Comparison of ENCODE assay signal across 9 mouse cellular contexts in genomic region chr11:102752896-102753590, GRCm38 (mm10). TPM values are rescaled to one million over a fixed set of nuclear protein-coding genes. Genes with fewer than 3 reads are reported as not detected.
DNase-seq lines count a peak whose midpoint lies in the region; ATAC-seq and TF ChIP-seq lines count a peak whose summit lies in the region.
"Had no signal": no experiment of that assay in that cellular context is flagged by ENCODE, and none has a peak within 500 bp of the region (broad histone marks: within the 10 kb centered on the region; RNA-seq: fewer than 3 reads in every experiment).

No protein-coding gene starts in this region.

- H3K4me1 ChIP-seq in heart, embryonic 10.5 days = peaks cover 30% of the 10 kb centered on the region
- H3K4me1 ChIP-seq in heart, adult 2 months (ENCODE audit: control insufficient read depth, insufficient read depth, low read length) = no peaks in the 10 kb centered on the region
- peaks cover 21% of the 10 kb centered on the region for H3K4me1 ChIP-seq in embryonic facial prominence, embryonic 13.5 days
- H3K4me1 ChIP-seq in limb, embryonic 14.5 days (ENCODE audit: control insufficient read depth, insufficient read depth, low read length) = peaks cover 15% of the 10 kb centered on the region
- H3K4me1 ChIP-seq in stomach, postnatal 0 days (replicated peaks; ENCODE audit: control insufficient read depth, insufficient read depth) = no peaks in the 10 kb centered on the region

- 62% methylated on average over 13 of the region's 13 CpGs for WGBS in heart, embryonic 10.5 days
- 68% methylated on average over 13 of the region's 13 CpGs for WGBS in heart, adult 2 months
- WGBS in embryonic facial prominence, embryonic 13.5 days = 64% methylated on average over 13 of the region's 13 CpGs
- WGBS in limb, embryonic 14.5 days = 64% methylated on average over 12 of the region's 13 CpGs
- WGBS in stomach, postnatal 0 days = 64% methylated on average over 13 of the region's 13 CpGs

- no peaks in the 10 kb centered on the region for H3K79me2 ChIP-seq in heart, adult 2 months (replicated peaks; ENCODE audit: control insufficient read depth, insufficient read depth, low read length)

- no peak for TF ChIP-seq EP300 in heart, adult 2 months (IDR thresholded peaks at IDR 0.05; ENCODE audit: insufficient read depth, low read depth, low read length)
- no peak for TF ChIP-seq EP300 in stomach, postnatal 0 days (optimal IDR thresholded peaks at IDR 0.05)

- peak overlapping the region; percentile 53; the same call in 1 of the 2 replicates for H3K4me2 ChIP-seq in embryonic facial prominence, embryonic 13.5 days
- H3K4me2 ChIP-seq in limb, embryonic 14.5 days (replicated peaks; ENCODE audit: low read depth, low read length, severe bottlenecking) = no peak overlapping the region
- no peak overlapping the region for H3K4me2 ChIP-seq in stomach, postnatal 0 days (replicated peaks; ENCODE audit: low read depth)

- intact Hi-C loops in heart, adult 2 months (cut with DNase I) = no loop called here
- intact Hi-C loops in gastrocnemius, postnatal 36 days (cut with DNase I) = no loop called here

- peak overlapping the region; percentile 73 for H3K27ac ChIP-seq in heart, embryonic 10.5 days
- H3K27ac ChIP-seq in heart, adult 2 months = no peak overlapping the region
- H3K27ac ChIP-seq in embryonic facial prominence, embryonic 13.5 days = peak overlapping the region; percentile 39; the same call in 1 of the 2 replicates
- no peak overlapping the region for H3K27ac ChIP-seq in limb, embryonic 14.5 days (replicated peaks; ENCODE audit: low read depth, low read length)
- H3K27ac ChIP-seq in stomach, postnatal 0 days (replicated peaks) = no peak overlapping the region

- DNase-seq in heart, embryonic 10.5 days (ENCODE audit: low spot score) = no peak
- no peak for DNase-seq in heart, adult 2 months
- peak; percentile 27 to 28 for DNase-seq in B cell, adult 2 months
- no peak for DNase-seq in limb, embryonic 14.5 days (ENCODE audit: low spot score)
- DNase-seq in stomach, postnatal 0 days (ENCODE audit: low spot score) = no peak
- DNase-seq in gastrocnemius, postnatal 36 days = no peak

- no peaks in the 10 kb centered on the region for H3K36me3 ChIP-seq in heart, embryonic 10.5 days
- no peaks in the 10 kb centered on the region for H3K36me3 ChIP-seq in heart, adult 2 months (ENCODE audit: control insufficient read depth, insufficient read depth, low read length)
- no peaks in the 10 kb centered on the region for H3K36me3 ChIP-seq in embryonic facial prominence, embryonic 13.5 days
- H3K36me3 ChIP-seq in limb, embryonic 14.5 days (ENCODE audit: control insufficient read depth, insufficient read depth, low read length) = no peaks in the 10 kb centered on the region
- H3K36me3 ChIP-seq in stomach, postnatal 0 days (ENCODE audit: control insufficient read depth, insufficient read depth, low read length) = no peaks in the 10 kb centered on the region

- TF ChIP-seq POLR2A in heart, adult 2 months (IDR thresholded peaks at IDR 0.05; ENCODE audit: insufficient read depth, low read depth, low read length) = no peak
- TF ChIP-seq POLR2A in limb, embryonic 14.5 days (IDR thresholded peaks at IDR 0.05; ENCODE audit: borderline replicate concordance, extremely low read depth, insufficient read depth, insufficient read length) = no peak

- no peaks in the 10 kb centered on the region for H3K9me3 ChIP-seq in heart, embryonic 10.5 days
- no peaks in the 10 kb centered on the region for H3K9me3 ChIP-seq in embryonic facial prominence, embryonic 13.5 days
- H3K9me3 ChIP-seq in limb, embryonic 14.5 days (ENCODE audit: control insufficient read depth, low read length) = no peaks in the 10 kb centered on the region
- no peaks in the 10 kb centered on the region for H3K9me3 ChIP-seq in stomach, postnatal 0 days (ENCODE audit: control insufficient read depth, low read length)

- no peak for TF ChIP-seq CTCF in heart, adult 2 months (IDR thresholded peaks at IDR 0.05)
- no peak for TF ChIP-seq CTCF in stomach, postnatal 0 days (IDR thresholded peaks at IDR 0.05; ENCODE audit: low read depth)

- no peak overlapping the region for H3K4me3 ChIP-seq in heart, embryonic 10.5 days
- no peak overlapping the region for H3K4me3 ChIP-seq in heart, adult 2 months
- no peak overlapping the region for H3K4me3 ChIP-seq in embryonic facial prominence, embryonic 13.5 days
- no peak overlapping the region for H3K4me3 ChIP-seq in limb, embryonic 14.5 days (replicated peaks; ENCODE audit: low read length)
- H3K4me3 ChIP-seq in stomach, postnatal 0 days (ENCODE audit: low read depth, low read length) = no peak overlapping the region
- H3K4me3 ChIP-seq: erythroblast, embryonic 14.5 days had no signal

- H3K27me3 ChIP-seq in heart, embryonic 10.5 days (ENCODE audit: insufficient read depth, poor library complexity, severe bottlenecking) = peaks cover 46% of the 10 kb centered on the region
- no peaks in the 10 kb centered on the region for H3K27me3 ChIP-seq in heart, adult 2 months (ENCODE audit: control insufficient read depth, insufficient read depth, low read length)
- H3K27me3 ChIP-seq in embryonic facial prominence, embryonic 13.5 days = no peaks in the 10 kb centered on the region; the same call in 1 of the 2 replicates
- H3K27me3 ChIP-seq in limb, embryonic 14.5 days (ENCODE audit: control insufficient read depth, insufficient read depth, low read length) = no peaks in the 10 kb centered on the region
- H3K27me3 ChIP-seq in stomach, postnatal 0 days (ENCODE audit: control insufficient read depth, insufficient read depth, low read length) = no peaks in the 10 kb centered on the region

- no peak overlapping the region for H3K9ac ChIP-seq in heart, adult 2 months (ENCODE audit: low read depth, low read length)
- H3K9ac ChIP-seq in embryonic facial prominence, embryonic 13.5 days = no peak overlapping the region
- H3K9ac ChIP-seq in limb, embryonic 14.5 days (ENCODE audit: low read depth, low read length, severe bottlenecking) = 0 out of 2 replicates have a peak overlapping the region, but pooled peaks have one; percentile 44
- H3K9ac ChIP-seq in stomach, postnatal 0 days (ENCODE audit: low read length) = no peak overlapping the region

- no peak for ATAC-seq in embryonic facial prominence, embryonic 13.5 days (ENCODE audit: insufficient number of reproducible peaks, insufficient read depth, low FRiP score, low TSS enrichment, low read depth)
- peak; percentile 61; the same call in 1 of the 2 replicates for ATAC-seq in limb, embryonic 14.5 days (ENCODE audit: low FRiP score, low read depth)
- ATAC-seq in stomach, postnatal 0 days (ENCODE audit: low FRiP score, low TSS enrichment) = no peak
- ATAC-seq in CD4-positive, CD25-positive, alpha-beta regulatory T cell, adult 4 months = no peak

RNA-seq across cellular contexts. Expression of gene Adam11, which starts 8.2 kb away (rescaled TPM):
- polyA plus RNA-seq in heart, embryonic 10.5 days (2016; fragmentation: Nextera tagmentation; extraction: Ambion mirVana) = 6.2 and 7.1 TPM in 2 replicates
- total RNA-seq in heart, adult 2 months (2021) = 1 to 10 TPM; 3.4 to 4.9 TPM
- 10.1 and 12.5 TPM in 2 replicates for polyA plus RNA-seq in heart, adult 2 months (2012; rRNA removed)
- 13.8 and 14.4 TPM in 2 replicates for polyA plus RNA-seq in embryonic facial prominence, embryonic 13.5 days (2015; fragmentation: Nextera tagmentation; extraction: Ambion mirVana)
- 21.0 and 23.8 TPM in 2 replicates for polyA plus RNA-seq in limb, embryonic 14.5 days (2012; rRNA removed)
- polyA plus RNA-seq in limb, embryonic 14.5 days (2014; fragmentation: Nextera tagmentation; extraction: Ambion mirVana) = 5.6 and 8.3 TPM in 2 replicates
- polyA plus RNA-seq in stomach, postnatal 0 days (2015; fragmentation: Nextera tagmentation; extraction: Ambion mirVana) = 1.8 and 2.0 TPM in 2 replicates
- not detected for polyA plus RNA-seq in CD4-positive, CD25-positive, alpha-beta regulatory T cell, adult 4 months (2017; shearing (Covaris generic))
- total RNA-seq in gastrocnemius, postnatal 36 days (2021) = under 1 TPM; 0.32 to 0.79 TPM

RNA-seq across cellular contexts. Expression of gene Ccdc43, which starts 55.5 kb away (rescaled TPM):
- polyA plus RNA-seq in heart, embryonic 10.5 days (2016; fragmentation: Nextera tagmentation; extraction: Ambion mirVana) = 49.4 and 49.9 TPM in 2 replicates
- 10 to 100 TPM; 21.0 to 22.8 TPM for total RNA-seq in heart, adult 2 months (2021)
- 6.8 and 12.2 TPM in 2 replicates for polyA plus RNA-seq in heart, adult 2 months (2012; rRNA removed)
- 44.6 and 46.9 TPM in 2 replicates for polyA plus RNA-seq in embryonic facial prominence, embryonic 13.5 days (2015; fragmentation: Nextera tagmentation; extraction: Ambion mirVana)
- polyA plus RNA-seq in limb, embryonic 14.5 days (2012; rRNA removed) = 18.6 and 23.6 TPM in 2 replicates
- polyA plus RNA-seq in limb, embryonic 14.5 days (2014; fragmentation: Nextera tagmentation; extraction: Ambion mirVana) = 36.6 and 38.1 TPM in 2 replicates
- 19.0 and 20.8 TPM in 2 replicates for polyA plus RNA-seq in stomach, postnatal 0 days (2015; fragmentation: Nextera tagmentation; extraction: Ambion mirVana)
- polyA plus RNA-seq in CD4-positive, CD25-positive, alpha-beta regulatory T cell, adult 4 months (2017; shearing (Covaris generic)) = 10 to 100 TPM; 30.6 to 38.0 TPM
- 10 to 100 TPM; 67.5 to 70.1 TPM for total RNA-seq in gastrocnemius, postnatal 36 days (2021)

Comparison
In these comparisons a context has a peak if more than half of its experiments do, and no peak if none do; other contexts are left out.
1. H3K27ac ChIP-seq: peak in heart, embryonic 10.5 days (single experiment) and embryonic facial prominence, embryonic 13.5 days (single experiment); none in heart, adult 2 months (single experiment), limb, embryonic 14.5 days (single experiment) and stomach, postnatal 0 days (single experiment).
2. DNase-seq: peak in B cell, adult 2 months (2 of 2); none in heart, embryonic 10.5 days (single experiment), heart, adult 2 months (0 of 2), limb, embryonic 14.5 days (single experiment), stomach, postnatal 0 days (single experiment) and gastrocnemius, postnatal 36 days (0 of 2).